Mouse (Mus musculus) fat pad, adult 2 months (tissue): ENCODE data around the gene Ncor1.
A peak's percentile ranks its signal among the peaks of the same experiment; 100 is the strongest.
"Not testable (repeated sequence)": the region's sequence is repeated elsewhere in the genome, so short reads cannot be mapped to it uniquely, and the experiment has no call there.

ENCODE experiments used
- DNase-seq: peaks from one replicate; pipeline ENCODE4 v3.0.0-alpha.2; 2011; ENCODE audit warnings: low read depth, low spot score; ENCODE audit errors: extremely low read depth

Ncor1 gene

DNA sequence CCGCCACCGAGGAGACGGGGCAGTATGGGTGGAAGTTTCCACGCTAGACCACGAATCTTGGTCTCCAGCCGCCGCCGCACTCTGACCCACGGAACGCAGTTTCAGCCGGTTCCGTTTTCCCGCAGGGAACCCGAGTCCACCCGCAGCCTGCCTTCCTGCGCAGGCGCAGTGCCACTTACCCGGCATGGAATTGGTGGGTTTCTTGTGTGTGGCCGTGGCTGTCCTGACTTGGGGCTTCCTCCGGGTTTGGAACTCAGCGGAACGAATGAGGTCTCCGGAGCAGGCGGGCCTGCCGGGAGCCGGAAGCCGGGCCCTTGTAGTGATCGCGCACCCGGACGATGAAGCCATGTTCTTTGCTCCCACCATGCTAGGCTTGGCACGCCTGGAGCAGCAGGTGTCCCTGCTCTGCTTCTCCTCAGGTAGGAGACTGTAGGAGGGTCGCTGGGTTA lies at the start of gene Ncor1, which contains the start of gene Pigl:
Ncor1 (minus strand) TSS at position 266 of the 449 bp plus-strand sequence.
Pigl (plus strand) TSS at position 185 of the 449 bp plus-strand sequence.
- DNase-seq, result no peak

- no peak for DNase-seq
Measured at GRCm38 (mm10) chr11:62507683-62508082, 49.3 kb upstream of the Ncor1 start.

DNA sequence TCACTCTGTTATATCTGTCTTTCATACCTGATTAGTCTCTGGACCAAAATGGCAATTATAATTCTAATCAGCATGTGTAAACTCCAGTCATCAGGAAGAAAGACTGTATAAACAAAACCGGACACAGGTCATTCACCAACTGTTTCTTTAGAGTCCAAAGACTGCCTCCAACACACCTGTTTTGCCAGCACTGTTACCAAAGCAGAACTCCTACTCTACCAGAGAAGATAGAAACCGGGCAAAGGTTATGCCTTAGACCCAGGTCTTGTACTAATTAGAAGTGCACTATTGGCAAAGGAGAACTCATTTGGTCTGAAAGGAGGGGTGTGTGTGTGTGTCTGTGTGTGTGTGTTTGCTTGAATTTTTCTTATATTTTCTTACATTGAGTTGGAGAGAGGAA lies 42.2 kb upstream of the Ncor1 start:
- DNase-seq, result no peak

- DNase-seq, result no peak
Measured at GRCm38 (mm10) chr11:62498802-62499201, 40.5 kb upstream of the Ncor1 start.

DNA sequence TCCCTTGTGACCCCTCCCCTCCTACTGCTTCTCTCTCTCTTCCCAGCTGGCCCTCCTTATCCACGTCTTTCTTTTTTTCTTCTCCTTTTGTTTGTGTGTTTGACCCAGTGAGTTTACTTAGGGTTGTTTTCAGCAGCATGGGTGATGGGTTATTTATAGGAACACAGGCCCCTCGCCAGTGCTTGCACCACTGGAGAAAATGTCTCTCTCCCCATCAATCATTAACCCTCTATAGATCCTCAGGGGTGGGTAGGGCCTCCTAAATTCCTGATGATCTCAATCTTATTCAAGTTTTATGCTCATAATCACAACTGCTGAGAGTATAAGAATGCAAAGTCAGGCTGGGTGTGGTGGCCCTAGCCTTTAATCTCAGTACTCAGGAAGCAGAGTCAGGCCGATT lies 38.8 kb upstream of the Ncor1 start:
- DNase-seq, result no peak

- DNase-seq, result no peak
Measured at GRCm38 (mm10) chr11:62496151-62496715, 37.9 kb upstream of the Ncor1 start.

GRCm38 (mm10) chr11:62495276-62495801 lies 37.0 kb upstream of the Ncor1 start:
- DNase-seq, result no peak

DNA sequence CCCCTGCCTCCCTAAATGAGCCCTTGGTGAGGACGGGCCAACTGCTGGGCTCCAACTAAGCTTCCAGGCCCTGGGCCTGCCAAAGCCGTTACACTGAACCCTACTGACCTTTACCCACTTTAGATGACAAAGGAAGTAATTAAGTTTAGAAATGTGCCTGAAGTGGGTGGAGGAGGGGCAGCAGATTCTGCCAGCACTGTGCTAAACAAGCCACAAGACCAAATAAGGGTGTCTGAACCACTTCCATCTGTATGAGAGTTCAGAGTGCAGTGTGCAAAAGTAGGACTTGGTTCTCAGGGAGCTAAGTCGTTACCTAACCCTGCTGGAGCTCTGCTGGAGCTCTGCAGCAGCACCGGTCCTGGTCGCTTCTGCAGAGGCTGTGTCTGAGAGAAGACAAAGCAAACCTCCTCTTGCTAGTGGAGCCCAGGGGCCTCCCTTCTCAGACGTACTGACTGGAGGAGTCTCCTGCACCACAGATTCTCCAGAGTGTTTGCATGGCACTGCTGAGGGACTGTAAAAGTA lies 36.5 kb upstream of the Ncor1 start:
- DNase-seq, result peak; percentile 91

DNA sequence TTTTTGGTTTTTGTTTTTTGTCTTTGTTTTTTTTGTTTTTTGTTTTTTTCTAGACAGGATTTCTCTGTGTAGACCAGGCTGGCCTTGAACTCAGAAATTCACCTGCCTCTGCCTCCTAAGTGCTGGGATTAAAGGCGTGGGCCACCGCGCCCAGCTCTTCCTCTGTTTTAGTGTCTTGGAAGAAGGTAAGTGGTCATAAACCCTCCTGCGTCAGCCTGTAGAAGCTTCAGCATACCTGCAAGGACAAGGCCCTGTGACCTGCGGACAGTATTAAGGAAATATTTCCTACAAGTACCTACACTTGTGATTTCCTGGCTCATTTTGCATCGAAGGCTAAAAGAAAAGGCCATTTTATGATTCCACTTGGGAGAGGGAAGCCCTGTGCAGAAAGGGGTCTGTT lies 35.4 kb upstream of the Ncor1 start:
- no peak for DNase-seq

DNA sequence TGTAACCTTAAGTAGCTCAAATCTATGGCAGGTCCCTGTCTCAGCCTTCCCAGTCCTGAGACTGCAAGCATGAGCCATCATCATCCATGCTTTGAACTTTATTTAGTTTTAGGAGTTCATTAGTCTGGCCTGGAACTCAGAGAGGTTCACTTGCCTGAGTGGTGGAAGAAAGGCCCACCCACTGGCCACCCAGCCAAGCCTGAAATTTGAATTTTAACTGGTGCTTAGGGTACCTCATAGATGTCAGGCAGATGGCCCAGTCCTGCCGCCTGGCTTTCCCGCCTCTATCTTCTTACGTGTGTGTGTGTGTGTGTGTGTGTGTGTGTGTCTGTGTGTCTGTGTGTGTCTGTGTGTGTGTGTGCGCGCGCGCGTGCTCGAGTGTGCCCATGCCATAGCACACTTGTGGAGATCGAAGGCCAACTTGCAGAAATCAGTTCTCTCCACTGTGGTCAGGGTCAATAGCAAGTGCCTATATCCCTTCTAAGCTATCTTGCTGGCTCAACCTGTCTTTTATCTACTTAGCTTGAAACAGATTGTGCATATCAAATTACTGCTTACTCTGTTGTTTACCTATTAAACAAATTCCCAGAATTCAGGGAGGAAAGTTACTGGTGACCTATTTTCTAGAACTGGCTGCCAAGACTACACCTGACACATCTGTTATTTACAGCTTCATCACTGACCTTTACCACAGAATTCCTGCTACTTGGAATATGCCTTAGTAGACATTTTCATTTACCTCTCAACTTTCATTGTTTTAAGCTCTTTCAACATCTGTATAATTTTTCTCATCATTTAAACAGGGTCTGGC lies 29.4 kb upstream of the Ncor1 start:
- no peak for DNase-seq

DNA sequence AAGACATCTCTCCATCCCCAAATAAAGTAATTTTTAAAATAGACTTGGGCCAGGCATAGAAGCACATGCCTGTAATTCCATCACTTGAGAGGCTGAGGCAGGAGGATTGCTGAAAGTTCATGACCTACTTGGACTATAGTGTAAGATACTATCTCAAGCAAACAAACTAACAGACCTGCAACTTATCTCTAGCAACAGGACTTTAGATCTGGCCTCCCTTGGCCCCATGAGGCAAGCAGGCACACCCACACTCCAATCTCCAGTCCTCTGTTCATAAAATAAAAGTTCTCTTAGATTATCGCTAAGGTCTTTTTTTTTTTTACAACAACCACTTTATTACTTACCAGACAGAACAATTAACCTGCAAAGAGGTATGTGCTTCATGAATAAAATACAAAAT lies 28.6 kb upstream of the Ncor1 start:
- no peak for DNase-seq

GRCm38 (mm10) chr11:62479581-62479980 lies 21.2 kb upstream of the Ncor1 start:
- no peak for DNase-seq

DNA sequence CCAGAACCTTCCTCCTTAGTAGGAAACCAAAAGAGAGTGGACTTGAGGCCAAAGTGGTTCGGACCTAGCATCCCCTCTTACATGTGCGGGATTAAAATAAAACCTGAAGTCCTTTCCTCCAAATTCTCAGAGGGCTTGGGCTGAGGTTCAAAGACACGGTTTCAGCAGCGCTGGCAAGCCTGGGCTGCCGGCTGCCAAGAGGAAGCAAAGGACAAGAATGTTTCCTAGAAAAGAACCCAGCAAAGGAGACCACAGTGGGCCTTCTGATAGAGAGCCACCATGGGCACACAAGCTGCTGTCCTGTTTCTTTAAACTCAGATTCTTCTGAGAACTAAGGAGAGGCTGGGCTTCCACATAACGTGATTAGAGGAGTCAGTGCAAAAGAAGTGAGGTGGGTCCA lies 20.6 kb upstream of the Ncor1 start:
- DNase-seq, result no peak

DNA sequence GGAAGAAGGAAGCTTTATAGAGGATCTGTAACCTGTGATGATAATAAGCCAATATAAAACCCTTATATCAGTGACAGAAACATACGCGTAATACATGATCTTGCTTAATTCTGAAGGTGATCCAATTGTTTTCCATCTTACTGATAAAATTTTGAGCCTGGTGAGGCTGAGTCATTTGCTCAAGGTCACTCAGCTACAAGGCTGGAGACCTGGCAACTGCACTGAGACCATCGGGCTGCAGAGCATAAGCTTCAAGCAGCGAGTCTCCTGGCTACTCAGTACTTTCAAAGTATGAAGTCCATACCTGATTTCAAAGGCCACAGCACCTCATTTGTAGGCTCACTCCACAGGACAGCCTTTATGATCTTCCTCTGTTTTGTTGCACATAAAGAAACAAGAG lies 17.8 kb upstream of the Ncor1 start:
- no peak for DNase-seq

GRCm38 (mm10) chr11:62473516-62473915 lies 15.2 kb upstream of the Ncor1 start:
- no peak for DNase-seq

- no peak for DNase-seq
Measured at GRCm38 (mm10) chr11:62470451-62470850, 12.1 kb upstream of the Ncor1 start.

GRCm38 (mm10) chr11:62467289-62467688 lies 8.9 kb upstream of the Ncor1 start:
- DNase-seq, result not testable (repeated sequence)

GRCm38 (mm10) chr11:62466546-62466945 lies 8.2 kb upstream of the Ncor1 start:
- no peak for DNase-seq

- DNase-seq, result no peak
Measured at GRCm38 (mm10) chr11:62465849-62466248, 7.5 kb upstream of the Ncor1 start.

- DNase-seq, result no peak
Measured at GRCm38 (mm10) chr11:62464696-62465095, 6.4 kb upstream of the Ncor1 start.

- no peak for DNase-seq
Measured at GRCm38 (mm10) chr11:62463225-62463915, 5.0 kb upstream of the Ncor1 start.
